Mouse (Mus musculus): ENCODE results near the gene Zwilch. TPM values are rescaled to one million over a fixed set of nuclear protein-coding genes. Genes with fewer than 3 reads are reported as not detected.
A peak's percentile ranks its signal among the peaks of the same experiment; 100 is the strongest.

The Zwilch gene
- polyA plus RNA-seq, 1 experiment from 2014 or later, result 18.6 TPM

GRCm38 (mm10) chr9:64110502-64110901 is 62.4 kb downstream of the Zwilch start:
- peaks cover 12 to 25% of the 10 kb centered on the region in 2 experiments for H3K4me1 ChIP-seq (ENCODE audit: control insufficient read depth in 2 of 2, insufficient read depth in 2 of 2, low read length in 2 of 2)
- no peak overlapping the region for H3K4me2 ChIP-seq (ENCODE audit: low read length)
- H3K4me3 ChIP-seq (ENCODE audit: control insufficient read depth in 1 of 2, insufficient read depth in 1 of 2, low read depth in 1 of 2, low read length in 2 of 2), result no peak overlapping the region
- ATAC-seq (ENCODE audit: insufficient number of reproducible peaks, insufficient read depth, low FRiP score, low read depth), result no peak
- no peaks in the 10 kb centered on the region for H3K36me3 ChIP-seq (ENCODE audit: control insufficient read depth, insufficient read depth, low read length)
- H3K9me3 ChIP-seq (ENCODE audit: control insufficient read depth, low read length), result no peaks in the 10 kb centered on the region
- no peak overlapping the region for H3K9ac ChIP-seq (ENCODE audit: low read length)
- H3K27ac ChIP-seq (replicated peaks in 1 of 2; ENCODE audit: control insufficient read depth in 1 of 2, insufficient read depth in 1 of 2, low read depth in 2 of 2, low read length in 2 of 2), result no peak overlapping the region
- 96% methylated on average over 16 of the region's 16 CpGs for WGBS
- no peaks in the 10 kb centered on the region for H3K27me3 ChIP-seq (ENCODE audit: control insufficient read depth, insufficient read depth, low read length)

- WGBS, result 61% methylated on average over 6 of the region's 6 CpGs
- no peak for ATAC-seq (ENCODE audit: insufficient number of reproducible peaks, insufficient read depth, low FRiP score, low read depth)
- Histone ChIP-seq H3K4me1 (ENCODE audit: control insufficient read depth in 2 of 2, insufficient read depth in 2 of 2, low read length in 2 of 2) (peaks cover 1 to 8% of the 10 kb centered on the region in 2 experiments; a peak in 3 of 4 replicates), H3K4me2 (ENCODE audit: low read length) (no peak overlapping the region), H3K27ac (replicated peaks in 1 of 2; ENCODE audit: control insufficient read depth in 1 of 2, insufficient read depth in 1 of 2, low read depth in 2 of 2, low read length in 2 of 2) (no peak overlapping the region), H3K4me3 (ENCODE audit: control insufficient read depth in 1 of 2, insufficient read depth in 1 of 2, low read depth in 1 of 2, low read length in 2 of 2) (no peak overlapping the region), H3K27me3 (ENCODE audit: control insufficient read depth, insufficient read depth, low read length) (no peaks in the 10 kb centered on the region), H3K36me3 (ENCODE audit: control insufficient read depth, insufficient read depth, low read length) (no peaks in the 10 kb centered on the region), H3K9me3 (ENCODE audit: control insufficient read depth, low read length) (no peaks in the 10 kb centered on the region), H3K9ac (ENCODE audit: low read length) (no peak overlapping the region)
These were observed 67.6 kb downstream of the Zwilch start for GRCm38 (mm10) chr9:64105301-64105700.

DNA sequence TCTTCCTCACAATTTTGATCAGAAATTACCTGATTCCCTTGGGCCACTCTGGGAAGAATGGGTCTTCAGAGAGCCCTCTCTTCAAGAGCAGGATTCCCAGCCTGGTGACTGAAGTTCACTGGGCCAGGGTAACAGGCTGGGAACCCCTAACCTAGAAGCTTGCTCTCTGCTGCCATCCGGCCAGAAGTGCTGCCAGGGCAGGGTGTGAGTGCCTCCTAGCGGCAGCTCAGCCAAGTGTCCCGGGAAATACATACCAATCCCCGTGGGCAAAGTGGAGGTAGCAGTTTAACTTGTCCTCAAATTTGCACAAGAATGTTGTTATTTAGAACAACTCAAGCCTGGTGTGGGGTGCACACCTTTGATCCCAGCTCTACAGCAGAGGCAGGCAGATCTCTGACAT is 72.5 kb downstream of the Zwilch start:
- WGBS, result 2% methylated on average over 4 of the region's 4 CpGs
- H3K9me3 ChIP-seq (ENCODE audit: control insufficient read depth, low read length), result no peaks in the 10 kb centered on the region
- no peak overlapping the region for H3K4me2 ChIP-seq (ENCODE audit: low read length)
- H3K4me3 ChIP-seq (ENCODE audit: control insufficient read depth in 1 of 2, insufficient read depth in 1 of 2, low read depth in 1 of 2, low read length in 2 of 2), result no peak overlapping the region
- H3K36me3 ChIP-seq (ENCODE audit: control insufficient read depth, insufficient read depth, low read length), result no peaks in the 10 kb centered on the region
- no peaks in the 10 kb centered on the region for H3K27me3 ChIP-seq (ENCODE audit: control insufficient read depth, insufficient read depth, low read length)
- peaks cover 5 to 6% of the 10 kb centered on the region in 2 experiments; a peak in 3 of 4 replicates for H3K4me1 ChIP-seq (ENCODE audit: control insufficient read depth in 2 of 2, insufficient read depth in 2 of 2, low read length in 2 of 2)
- H3K27ac ChIP-seq (replicated peaks in 1 of 2; ENCODE audit: control insufficient read depth in 1 of 2, insufficient read depth in 1 of 2, low read depth in 2 of 2, low read length in 2 of 2), result no peak overlapping the region
- no peak for ATAC-seq (ENCODE audit: insufficient number of reproducible peaks, insufficient read depth, low FRiP score, low read depth)
- H3K9ac ChIP-seq (ENCODE audit: low read length), result no peak overlapping the region

GRCm38 (mm10) chr9:64098282-64098681 is 74.6 kb downstream of the Zwilch start:
- H3K4me2 ChIP-seq (ENCODE audit: low read length), result no peak overlapping the region
- H3K9ac ChIP-seq (ENCODE audit: low read length), result no peak overlapping the region
- no peak; the same call in 1 of the 2 replicates for ATAC-seq (ENCODE audit: insufficient number of reproducible peaks, insufficient read depth, low FRiP score, low read depth)
- H3K4me3 ChIP-seq (ENCODE audit: control insufficient read depth in 1 of 2, insufficient read depth in 1 of 2, low read depth in 1 of 2, low read length in 2 of 2), result no peak overlapping the region
- H3K27ac ChIP-seq (replicated peaks in 1 of 2; ENCODE audit: control insufficient read depth in 1 of 2, insufficient read depth in 1 of 2, low read depth in 2 of 2, low read length in 2 of 2), result no peak overlapping the region
- no peaks in the 10 kb centered on the region for H3K36me3 ChIP-seq (ENCODE audit: control insufficient read depth, insufficient read depth, low read length)
- peaks cover 13 to 21% of the 10 kb centered on the region in 2 experiments for H3K4me1 ChIP-seq (ENCODE audit: control insufficient read depth in 2 of 2, insufficient read depth in 2 of 2, low read length in 2 of 2)
- no peaks in the 10 kb centered on the region for H3K9me3 ChIP-seq (ENCODE audit: control insufficient read depth, low read length)
- H3K27me3 ChIP-seq (ENCODE audit: control insufficient read depth, insufficient read depth, low read length), result no peaks in the 10 kb centered on the region
- WGBS, result 52% methylated on average over 4 of the region's 4 CpGs

- H3K36me3 ChIP-seq (ENCODE audit: control insufficient read depth, insufficient read depth, low read length), result no peaks in the 10 kb centered on the region
- peak overlapping the region; percentile 64 to 68 for H3K27ac ChIP-seq (replicated peaks in 1 of 2; ENCODE audit: control insufficient read depth in 1 of 2, insufficient read depth in 1 of 2, low read depth in 2 of 2, low read length in 2 of 2)
- H3K4me1 ChIP-seq (ENCODE audit: control insufficient read depth in 2 of 2, insufficient read depth in 2 of 2, low read length in 2 of 2), result peaks cover 14 to 23% of the 10 kb centered on the region in 2 experiments
- no peak overlapping the region for H3K4me2 ChIP-seq (ENCODE audit: low read length)
- WGBS, result 39% methylated on average over 11 of the region's 11 CpGs
- no peaks in the 10 kb centered on the region for H3K27me3 ChIP-seq (ENCODE audit: control insufficient read depth, insufficient read depth, low read length)
- H3K4me3 ChIP-seq (ENCODE audit: control insufficient read depth in 1 of 2, insufficient read depth in 1 of 2, low read depth in 1 of 2, low read length in 2 of 2), result no peak overlapping the region
- ATAC-seq (ENCODE audit: insufficient number of reproducible peaks, insufficient read depth, low FRiP score, low read depth), result peak; percentile 55; the same call in 1 of the 2 replicates
- H3K9me3 ChIP-seq (ENCODE audit: control insufficient read depth, low read length), result no peaks in the 10 kb centered on the region
- peak overlapping the region; percentile 18; the same call in 1 of the 2 replicates for H3K9ac ChIP-seq (ENCODE audit: low read length)
These were observed 78.8 kb downstream of the Zwilch start for GRCm38 (mm10) chr9:64094083-64094482.

DNA sequence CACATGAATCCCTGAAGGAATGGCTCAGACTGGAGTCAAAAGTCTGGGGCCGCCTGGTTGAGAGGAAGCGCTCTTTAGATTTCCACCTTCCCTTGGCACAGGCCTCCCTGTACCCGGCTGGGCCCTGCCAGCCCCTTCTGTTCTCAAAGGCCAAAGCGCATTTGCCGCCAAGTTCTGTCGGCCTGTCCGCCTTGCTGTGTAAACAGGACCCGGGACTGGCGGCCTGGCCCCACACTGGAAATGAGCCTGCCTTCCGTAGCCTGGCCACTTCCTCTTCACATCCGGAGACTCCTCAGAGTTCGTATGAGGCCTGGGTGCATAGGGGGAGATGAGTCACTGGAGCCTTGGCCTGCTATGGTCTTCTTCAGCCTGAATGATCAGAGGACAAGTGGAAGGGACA is 83.9 kb downstream of the Zwilch start:
- peak; percentile 40; the same call in 1 of the 2 replicates for ATAC-seq (ENCODE audit: insufficient number of reproducible peaks, insufficient read depth, low FRiP score, low read depth)
- Histone ChIP-seq H3K4me2 (ENCODE audit: low read length) (no peak overlapping the region), H3K36me3 (ENCODE audit: control insufficient read depth, insufficient read depth, low read length) (no peaks in the 10 kb centered on the region), H3K9me3 (ENCODE audit: control insufficient read depth, low read length) (no peaks in the 10 kb centered on the region), H3K27me3 (ENCODE audit: control insufficient read depth, insufficient read depth, low read length) (no peaks in the 10 kb centered on the region), H3K27ac (replicated peaks in 1 of 2; ENCODE audit: control insufficient read depth in 1 of 2, insufficient read depth in 1 of 2, low read depth in 2 of 2, low read length in 2 of 2) (peak overlapping the region; percentile 3 to 73), H3K4me1 (ENCODE audit: control insufficient read depth in 2 of 2, insufficient read depth in 2 of 2, low read length in 2 of 2) (peaks cover 36 to 45% of the 10 kb centered on the region in 2 experiments), H3K9ac (ENCODE audit: low read length) (no peak overlapping the region), H3K4me3 (ENCODE audit: control insufficient read depth in 1 of 2, insufficient read depth in 1 of 2, low read depth in 1 of 2, low read length in 2 of 2) (no peak overlapping the region)
- WGBS, result 54% methylated on average over 12 of the region's 12 CpGs

DNA sequence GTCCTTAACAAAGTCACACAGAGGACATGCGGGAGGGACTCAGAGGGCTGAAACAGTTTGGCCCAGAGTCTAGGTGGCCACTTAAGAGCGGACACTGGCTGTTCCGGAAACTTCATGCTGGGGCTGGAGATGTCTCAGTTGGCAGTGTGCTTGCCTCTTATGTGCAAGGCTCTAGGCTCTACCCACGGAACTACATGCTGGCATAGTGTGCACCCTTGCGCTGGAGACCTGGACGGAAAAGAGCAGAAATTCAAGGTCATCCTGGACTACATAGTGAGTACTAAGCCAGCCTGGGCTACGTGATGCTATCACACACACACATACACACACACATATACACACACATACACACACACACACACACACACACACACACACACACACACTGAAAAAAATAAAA is 84.6 kb downstream of the Zwilch start:
- 91% methylated on average over 7 of the region's 7 CpGs for WGBS
- no peak overlapping the region for H3K9ac ChIP-seq (ENCODE audit: low read length)
- no peaks in the 10 kb centered on the region for H3K9me3 ChIP-seq (ENCODE audit: control insufficient read depth, low read length)
- H3K27ac ChIP-seq (replicated peaks in 1 of 2; ENCODE audit: control insufficient read depth in 1 of 2, insufficient read depth in 1 of 2, low read depth in 2 of 2, low read length in 2 of 2), result peak overlapping the region in 1 of 2 experiments; percentile 73; a peak in 1 of 4 replicates
- no peaks in the 10 kb centered on the region for H3K36me3 ChIP-seq (ENCODE audit: control insufficient read depth, insufficient read depth, low read length)
- H3K4me3 ChIP-seq (ENCODE audit: control insufficient read depth in 1 of 2, insufficient read depth in 1 of 2, low read depth in 1 of 2, low read length in 2 of 2), result no peak overlapping the region
- H3K4me1 ChIP-seq (ENCODE audit: control insufficient read depth in 2 of 2, insufficient read depth in 2 of 2, low read length in 2 of 2), result peaks cover 34 to 45% of the 10 kb centered on the region in 2 experiments
- ATAC-seq (ENCODE audit: insufficient number of reproducible peaks, insufficient read depth, low FRiP score, low read depth), result no peak
- H3K4me2 ChIP-seq (ENCODE audit: low read length), result no peak overlapping the region
- no peaks in the 10 kb centered on the region for H3K27me3 ChIP-seq (ENCODE audit: control insufficient read depth, insufficient read depth, low read length)
